Mouse (Mus musculus) cerebellum, adult 11 months (tissue): ENCODE data around the gene Gpr152.

ENCODE experiments used
- DNase-seq: peaks from one replicate; pipeline ENCODE4 v3.0.0; 2022

The Gpr152 gene

GRCm38 (mm10) chr19:4180411-4180810 lies 40.8 kb downstream of the Gpr152 start:
- DNase-seq: no peak

- no peak for DNase-seq
These were observed 42.3 kb downstream of the Gpr152 start for GRCm38 (mm10) chr19:4181892-4182291.

GRCm38 (mm10) chr19:4183689-4184088 lies 44.1 kb downstream of the Gpr152 start:
- DNase-seq: no peak

- no peak for DNase-seq
These were observed 45.7 kb downstream of the Gpr152 start for GRCm38 (mm10) chr19:4184976-4185975.

- DNase-seq: no peak
These were observed 47.7 kb downstream of the Gpr152 start for GRCm38 (mm10) chr19:4187303-4187702.

- DNase-seq: no peak
These were observed 49.5 kb downstream of the Gpr152 start for GRCm38 (mm10) chr19:4189051-4189620.

- no peak for DNase-seq
These were observed 51.3 kb downstream of the Gpr152 start, which contains the start of gene Tbc1d10c for GRCm38 (mm10) chr19:4190831-4191334. Gene Tbc1d10c, minus strand, starts transcription at chr19:4191284.

GRCm38 (mm10) chr19:4191528-4192250 lies 52.1 kb downstream of the Gpr152 start, which contains the start of gene Ppp1ca:
Gene Ppp1ca, plus strand, starts transcription at chr19:4192065.
- DNase-seq: peak; percentile 93

GRCm38 (mm10) chr19:4192251-4192985 lies 52.8 kb downstream of the Gpr152 start:
- DNase-seq: no peak

GRCm38 (mm10) chr19:4193129-4193528 lies 53.5 kb downstream of the Gpr152 start:
- DNase-seq: no peak

GRCm38 (mm10) chr19:4194021-4194724 lies 54.6 kb downstream of the Gpr152 start:
- no peak for DNase-seq

GRCm38 (mm10) chr19:4194776-4195650 lies 55.4 kb downstream of the Gpr152 start:
- DNase-seq: peak; percentile 81
